ENCODE assay signal across 8 mouse cellular contexts in the genomic region with DNA sequence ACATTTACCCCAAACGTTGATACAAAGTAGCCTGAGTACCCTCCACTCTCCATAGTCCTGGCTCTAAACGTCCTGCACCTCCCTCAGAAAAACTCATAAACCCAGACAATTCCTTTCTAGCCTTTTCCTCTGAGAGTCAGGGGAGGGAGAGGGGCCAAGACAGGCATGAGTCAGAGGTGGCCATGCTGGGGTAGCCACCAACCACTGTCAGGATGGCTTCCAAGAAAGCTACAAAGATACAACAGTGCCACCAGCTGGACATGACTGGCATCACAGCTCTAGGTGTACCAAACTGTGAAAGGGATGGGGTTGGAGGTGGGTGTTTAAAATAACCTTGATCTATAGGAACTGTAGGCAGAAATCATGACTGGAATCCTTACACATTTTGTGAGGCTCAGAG.
DNase-seq lines count a peak whose midpoint lies in the region; ATAC-seq and TF ChIP-seq lines count a peak whose summit lies in the region.
"Had no signal": no experiment of that assay in that cellular context is flagged by ENCODE, and none has a peak within 500 bp of the region (broad histone marks: within the 10 kb centered on the region; RNA-seq: fewer than 3 reads in every experiment).

No protein-coding gene starts in this region.

- CTCF ChIA-PET in Patski (lab: Charles Lee) = interaction anchor here (0.7 to 2.1 kb wide), 10 partner anchors 11 to 51 kb away, joined by 3 to 8 read pairs (median 4); no protein-coding TSS in a partner anchor

- H3K9ac ChIP-seq in midbrain, embryonic 14.5 days (replicated peaks; ENCODE audit: low read length) = no peak overlapping the region
- no peak overlapping the region for H3K9ac ChIP-seq in midbrain, embryonic 13.5 days (replicated peaks)
- H3K9ac ChIP-seq: limb, embryonic 13.5 days had no signal

- H3K27ac ChIP-seq in midbrain, embryonic 14.5 days (replicated peaks; ENCODE audit: low read depth, low read length) = no peak overlapping the region
- H3K27ac ChIP-seq in midbrain, embryonic 13.5 days = no peak overlapping the region
- H3K27ac ChIP-seq: limb, embryonic 13.5 days had no signal

- in situ Hi-C loops in Patski (cut with MboI; ENCODE audit: low pct_unique_long_range_greater_than_20kb) = loop anchor here (5.0 kb wide), 1 partner anchor 81 kb away; no protein-coding TSS in a partner anchor

- ATAC-seq in midbrain, embryonic 14.5 days (ENCODE audit: low FRiP score, low TSS enrichment) = no peak
- no peak for ATAC-seq in midbrain, embryonic 13.5 days
- peak; percentile 34 for ATAC-seq in Patski

- no peak overlapping the region for H3K4me3 ChIP-seq in midbrain, embryonic 14.5 days (replicated peaks; ENCODE audit: low read depth, low read length)
- no peak overlapping the region for H3K4me3 ChIP-seq in midbrain, embryonic 13.5 days (replicated peaks)
- H3K4me3 ChIP-seq: limb, embryonic 13.5 days had no signal

- no peaks in the 10 kb centered on the region for H3K9me3 ChIP-seq in midbrain, embryonic 14.5 days (ENCODE audit: control insufficient read depth, low read length)
- H3K9me3 ChIP-seq in midbrain, embryonic 13.5 days = no peaks in the 10 kb centered on the region
- H3K9me3 ChIP-seq: limb, embryonic 13.5 days had no signal

- 55% methylated on average over 2 of the region's 2 CpGs for WGBS in midbrain, embryonic 14.5 days
- WGBS in midbrain, embryonic 13.5 days = 58% methylated on average over 2 of the region's 2 CpGs

- no peak for TF ChIP-seq CTCF in Patski (IDR thresholded peaks at IDR 0.05)

- H3K27me3 ChIP-seq in midbrain, embryonic 14.5 days (ENCODE audit: control insufficient read depth, insufficient read depth, low read length) = no peaks in the 10 kb centered on the region
- H3K27me3 ChIP-seq in midbrain, embryonic 13.5 days = no peaks in the 10 kb centered on the region
- H3K27me3 ChIP-seq in Patski = no peaks in the 10 kb centered on the region
- H3K27me3 ChIP-seq: limb, embryonic 13.5 days had no signal

- intact Hi-C loops in gastrocnemius, postnatal 36 days (cut with DNase I) = loop anchor here (2.0 kb wide), 1 partner anchor 81 kb away; no protein-coding TSS in a partner anchor
- intact Hi-C loops in left cerebral cortex, postnatal 25 days (cut with DNase I) = loop anchor here (2.0 to 5.0 kb wide), 2 partner anchors 81 to 127 kb away; no protein-coding TSS in a partner anchor

- POLR2A ChIA-PET in Patski (lab: Charles Lee) = interaction anchor here (1.3 to 2.3 kb wide), 3 partner anchors 38 to 47 kb away, joined by 4 to 7 read pairs (median 4); no protein-coding TSS in a partner anchor

- no peaks in the 10 kb centered on the region for H3K36me3 ChIP-seq in midbrain, embryonic 14.5 days (ENCODE audit: control insufficient read depth, insufficient read depth, low read length)
- H3K36me3 ChIP-seq in midbrain, embryonic 13.5 days = no peaks in the 10 kb centered on the region

- H3K4me1 ChIP-seq in midbrain, embryonic 14.5 days (ENCODE audit: control insufficient read depth, insufficient read depth, low read length) = no peaks in the 10 kb centered on the region
- H3K4me1 ChIP-seq in midbrain, embryonic 13.5 days (replicated peaks) = peaks cover 9% of the 10 kb centered on the region

- H3K4me2 ChIP-seq in midbrain, embryonic 14.5 days (ENCODE audit: low read length) = no peak overlapping the region
- H3K4me2 ChIP-seq in midbrain, embryonic 13.5 days (replicated peaks) = no peak overlapping the region
- H3K4me2 ChIP-seq: limb, embryonic 13.5 days had no signal

- DNase-seq in midbrain, embryonic 14.5 days = peak; percentile 77
- DNase-seq in Patski (ENCODE audit: low read depth, low spot score) = no peak
- DNase-seq in cerebellum, postnatal 10 days = peak; percentile 76 to 84
- peak; percentile 65 to 72 for DNase-seq in gastrocnemius, postnatal 36 days
- DNase-seq in left cerebral cortex, postnatal 25 days (ENCODE audit: low spot score in 2 of 2) = peak; percentile 49 to 62
- DNase-seq in retina, embryonic 14.5 days (ENCODE audit: low spot score) = peak; percentile 81
